Mouse (Mus musculus) thymus, postnatal 14 days (tissue): ENCODE data around the gene Kcns1.
A peak's percentile ranks its signal among the peaks of the same experiment; 100 is the strongest.
"Not testable (repeated sequence)": the region's sequence is repeated elsewhere in the genome, so short reads cannot be mapped to it uniquely, and the experiment has no call there.

ENCODE experiments used
- DNase-seq: peaks from one replicate; pipeline ENCODE4 v3.0.0; 2021

Kcns1 gene

GRCm38 (mm10) chr2:164170902-164171301 lies at the start of gene Kcns1:
TSS of gene Kcns1 (minus strand) at chr2:164171113.
- no peak for DNase-seq

- no peak for DNase-seq
Measured at GRCm38 (mm10) chr2:164219295-164219694, 48.4 kb upstream of the Kcns1 start.

- no peak for DNase-seq
Measured at GRCm38 (mm10) chr2:164212711-164213110, 41.8 kb upstream of the Kcns1 start.

- DNase-seq = no peak
Measured at GRCm38 (mm10) chr2:164210892-164211291, 40.0 kb upstream of the Kcns1 start.

DNA sequence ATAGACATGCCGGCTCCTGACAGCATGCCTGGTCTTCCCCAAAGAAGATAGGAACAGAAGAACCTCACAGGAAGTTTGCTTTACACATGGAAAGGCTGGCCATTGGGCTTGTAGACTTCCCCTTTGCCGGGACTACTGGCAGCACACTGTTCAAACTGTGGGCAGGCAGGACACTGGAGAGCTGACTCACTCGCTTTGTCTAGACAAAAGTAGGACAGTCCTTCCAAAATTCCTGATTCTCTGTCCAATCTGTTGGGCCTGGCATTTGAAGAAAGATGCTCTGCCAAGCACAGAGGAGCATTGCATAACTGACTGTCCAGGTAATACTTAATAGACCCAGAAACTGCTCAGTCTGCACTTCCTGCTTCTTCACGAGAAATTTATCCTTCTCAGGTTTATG lies 35.8 kb upstream of the Kcns1 start:
- no peak for DNase-seq

- DNase-seq = not testable (repeated sequence)
Measured at GRCm38 (mm10) chr2:164206011-164206410, 35.1 kb upstream of the Kcns1 start.

DNA sequence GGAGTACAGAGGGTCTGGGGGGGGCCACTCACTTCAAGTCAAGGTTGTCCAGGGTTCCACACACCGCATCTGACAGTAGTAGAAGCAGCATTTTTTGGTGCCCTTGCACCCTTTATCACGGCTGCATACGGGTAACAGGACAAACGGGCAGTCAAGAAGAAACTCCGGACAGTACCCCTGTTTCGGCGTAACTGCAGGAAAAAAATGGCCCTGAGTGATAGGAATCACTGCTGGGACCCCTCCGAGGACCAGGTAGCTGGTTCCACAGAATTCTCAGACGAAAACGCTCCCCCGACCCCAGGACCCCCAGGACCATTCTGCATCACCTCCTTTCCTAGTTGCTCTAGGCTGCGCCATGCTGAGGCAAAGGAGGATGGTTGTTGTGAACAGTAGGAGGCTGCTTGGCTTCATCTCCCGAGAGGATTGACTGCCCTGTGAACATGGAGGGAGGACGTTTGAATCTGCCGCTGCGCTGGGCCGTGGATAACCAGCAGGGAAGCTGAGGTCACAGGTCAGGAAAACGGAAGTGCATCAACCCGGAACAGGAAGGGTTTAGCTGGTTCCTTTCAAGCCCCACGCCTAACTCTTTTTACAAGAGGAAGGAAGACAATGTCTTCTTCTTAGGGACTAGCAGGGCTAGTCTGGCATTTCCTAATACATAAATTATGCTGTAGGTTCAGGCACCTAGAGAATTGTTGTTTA lies 28.9 kb upstream of the Kcns1 start, which contains the start of gene Wfdc15a:
Gene Wfdc15a (minus strand): TSS at position 505 of the 702 bp plus-strand sequence.
- no peak for DNase-seq

DNA sequence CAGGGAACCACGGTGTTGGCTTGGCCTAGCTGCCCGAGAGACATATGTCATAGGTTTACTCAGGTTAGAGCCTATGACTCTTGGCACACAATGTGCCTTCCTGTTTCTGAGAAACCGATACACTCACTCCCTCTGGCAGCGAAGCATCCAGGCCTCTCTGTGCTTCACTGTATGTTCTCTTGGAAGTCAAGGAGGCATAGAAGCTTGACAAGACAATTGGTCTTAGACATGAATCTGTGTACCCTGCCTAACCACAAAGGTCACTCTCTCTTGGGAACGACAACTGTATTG lies 25.7 kb upstream of the Kcns1 start:
- DNase-seq = no peak

- DNase-seq = no peak
Measured at GRCm38 (mm10) chr2:164195971-164196699, 25.2 kb upstream of the Kcns1 start.

DNA sequence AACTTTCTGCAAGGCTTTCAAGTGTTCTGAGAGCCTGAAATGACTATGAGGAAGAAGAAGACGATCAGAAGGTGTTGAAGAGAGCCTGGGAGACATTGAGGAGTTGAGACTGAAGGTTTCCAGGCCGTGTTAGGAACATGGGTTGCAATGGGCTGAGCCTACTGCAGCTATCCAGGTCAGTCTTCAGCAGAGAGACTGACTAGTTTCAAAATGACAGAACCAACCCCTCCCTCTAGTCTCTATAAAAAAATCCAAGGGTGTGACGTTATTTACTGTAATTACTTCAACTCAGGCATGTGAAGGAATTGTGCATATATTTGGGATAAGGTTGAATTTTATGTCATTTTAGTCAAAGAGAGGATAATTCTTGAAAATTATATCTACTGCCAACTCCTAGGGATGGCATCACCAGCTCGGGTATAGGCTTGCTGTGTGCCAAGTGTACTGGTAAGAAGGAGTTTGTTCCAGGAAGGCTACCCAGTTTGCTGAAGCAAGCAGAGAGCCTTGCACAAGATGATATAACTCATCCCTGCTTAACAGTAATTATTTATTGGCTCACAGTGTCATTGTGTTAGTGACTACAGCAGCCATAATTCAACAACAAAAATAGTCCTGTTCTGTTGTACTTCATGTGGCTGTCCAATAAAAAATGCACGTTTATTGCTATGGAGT lies 24.2 kb upstream of the Kcns1 start:
- DNase-seq = no peak

GRCm38 (mm10) chr2:164192279-164192678 lies 21.4 kb upstream of the Kcns1 start:
- DNase-seq = no peak

DNA sequence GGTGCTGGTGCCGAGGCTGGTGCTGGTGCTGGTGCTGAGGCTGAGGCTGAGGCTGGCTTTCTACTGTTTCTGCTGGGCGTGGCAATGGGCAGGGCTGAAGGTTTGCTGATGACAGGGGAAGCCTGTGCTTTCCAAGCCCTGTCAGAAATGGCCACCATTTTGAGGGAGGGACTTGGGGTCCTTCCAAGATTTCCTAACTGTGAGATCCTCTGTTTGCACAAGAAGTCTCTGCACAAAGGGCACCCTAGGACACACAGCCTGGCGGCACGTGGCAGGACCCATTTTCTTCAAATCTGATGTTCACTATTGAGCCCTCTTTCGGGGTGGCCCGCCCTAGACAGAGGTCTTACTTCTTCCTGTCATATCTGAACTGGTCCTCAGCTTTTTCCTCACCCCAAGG lies 19.7 kb upstream of the Kcns1 start, which contains the start of gene Wfdc12:
Gene Wfdc12 (minus strand): TSS at position 33 of the 400 bp plus-strand sequence.
- no peak for DNase-seq

DNA sequence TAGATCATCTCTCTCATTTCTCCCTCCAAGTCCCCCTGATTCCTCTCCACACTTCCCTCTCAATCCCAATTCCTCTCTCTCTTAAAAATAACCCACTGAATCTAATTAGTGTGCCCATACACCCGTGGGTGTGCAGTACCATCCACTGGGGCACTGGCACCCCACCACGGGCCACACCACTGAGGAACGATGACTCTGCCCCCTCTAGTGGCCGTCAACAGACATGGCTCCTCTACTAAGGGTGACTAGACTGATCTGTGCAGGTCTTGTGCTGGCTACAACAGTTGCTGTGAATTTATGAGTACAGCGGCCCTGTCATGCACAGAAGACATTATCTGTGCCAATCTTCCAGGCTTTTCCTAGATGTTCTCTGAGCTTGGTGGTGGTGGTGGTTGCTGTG lies 17.8 kb upstream of the Kcns1 start:
- DNase-seq = peak; percentile 32

DNA sequence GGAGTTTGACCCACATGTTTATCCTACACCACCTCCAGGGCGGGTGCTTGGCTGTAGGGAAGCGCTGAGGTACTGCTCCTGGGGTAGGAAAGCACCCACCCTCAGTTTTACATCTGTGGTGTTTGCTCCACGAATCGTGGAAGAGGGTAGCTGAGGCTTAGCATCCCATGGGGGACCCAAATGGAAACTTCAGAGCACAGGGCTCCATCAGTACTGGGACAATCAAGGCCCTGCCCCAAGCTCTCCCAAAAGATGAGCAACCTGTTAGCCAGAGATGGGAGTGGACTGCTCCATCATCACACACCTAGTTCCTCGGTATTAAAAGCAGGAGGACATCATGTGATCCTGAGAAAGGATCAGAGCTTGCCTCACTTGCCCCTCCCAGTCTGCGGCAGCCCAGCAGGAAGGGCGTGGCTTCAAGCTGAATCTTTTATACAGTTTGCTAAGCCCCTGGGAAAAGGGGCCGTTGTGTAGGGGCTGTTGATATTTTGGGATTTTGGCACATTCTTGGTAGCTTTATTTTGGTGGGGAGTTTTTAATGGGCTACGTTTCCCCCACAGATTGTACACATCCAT lies 13.3 kb upstream of the Kcns1 start:
- DNase-seq = no peak

GRCm38 (mm10) chr2:164183340-164183739 lies 12.4 kb upstream of the Kcns1 start:
- no peak for DNase-seq

- DNase-seq = no peak
Measured at GRCm38 (mm10) chr2:164182692-164183255, 11.9 kb upstream of the Kcns1 start, which contains the start of gene Wfdc5. TSS of gene Wfdc5 (minus strand) at chr2:164182742.

DNA sequence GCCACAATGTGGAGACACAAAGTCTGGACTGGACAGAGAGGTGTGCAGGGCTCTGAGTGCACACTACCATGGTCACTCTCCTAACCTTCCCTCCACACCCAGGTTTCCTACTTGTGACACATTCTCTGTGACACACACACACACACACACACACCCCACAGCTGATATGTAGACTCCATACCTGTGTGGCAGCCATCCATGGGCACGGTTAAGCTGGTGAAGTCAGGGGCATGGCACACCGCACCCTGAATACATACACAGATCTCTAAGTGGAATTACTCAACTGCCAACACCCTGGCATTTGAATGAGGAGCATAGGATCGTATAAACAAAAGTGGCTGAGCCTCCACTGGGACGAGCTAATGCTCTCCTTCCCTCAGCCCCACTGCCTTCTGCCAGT lies 9.9 kb upstream of the Kcns1 start:
- no peak for DNase-seq

GRCm38 (mm10) chr2:164180124-164180523 lies 9.2 kb upstream of the Kcns1 start:
- DNase-seq = peak; percentile 56

GRCm38 (mm10) chr2:164177831-164178230 lies 6.9 kb upstream of the Kcns1 start:
- DNase-seq = no peak

DNA sequence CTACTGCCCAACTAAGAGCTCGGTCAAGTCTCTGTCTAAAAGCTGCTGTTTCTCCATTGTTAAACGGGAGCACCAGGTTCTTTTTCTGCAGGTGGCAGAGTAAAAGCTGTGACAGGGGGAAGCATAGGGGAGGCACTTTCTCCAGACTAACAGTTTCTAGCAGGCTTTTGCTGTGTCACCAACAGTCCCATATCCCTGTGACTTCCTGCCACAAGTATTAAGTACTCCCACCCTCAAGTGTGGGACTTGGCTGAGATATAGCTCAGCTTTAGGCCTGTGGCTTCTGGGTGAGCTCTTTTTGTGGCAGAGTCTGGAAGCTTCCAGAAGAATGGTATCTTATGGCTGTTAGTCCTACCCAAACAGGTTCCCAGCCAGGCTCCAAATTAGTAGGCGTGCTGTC lies 4.9 kb upstream of the Kcns1 start:
- DNase-seq = no peak

- DNase-seq = no peak
Measured at GRCm38 (mm10) chr2:164174649-164175395, 3.9 kb upstream of the Kcns1 start.

GRCm38 (mm10) chr2:164173394-164173793 lies 2.5 kb upstream of the Kcns1 start:
- no peak for DNase-seq
